Mouse (Mus musculus) ovary, postnatal 10 days (tissue): ENCODE measurements around the gene Disc1.

Experiments
- DNase-seq: peaks from one replicate; pipeline ENCODE4 v3.0.0; 2022; ENCODE audit warnings: low spot score

The Disc1 gene

GRCm38 (mm10) chr8:125268181-125268705 lies 214.2 kb downstream of the Disc1 start:
- no peak for DNase-seq

GRCm38 (mm10) chr8:125270292-125270691 lies 216.3 kb downstream of the Disc1 start:
- DNase-seq = no peak

DNA sequence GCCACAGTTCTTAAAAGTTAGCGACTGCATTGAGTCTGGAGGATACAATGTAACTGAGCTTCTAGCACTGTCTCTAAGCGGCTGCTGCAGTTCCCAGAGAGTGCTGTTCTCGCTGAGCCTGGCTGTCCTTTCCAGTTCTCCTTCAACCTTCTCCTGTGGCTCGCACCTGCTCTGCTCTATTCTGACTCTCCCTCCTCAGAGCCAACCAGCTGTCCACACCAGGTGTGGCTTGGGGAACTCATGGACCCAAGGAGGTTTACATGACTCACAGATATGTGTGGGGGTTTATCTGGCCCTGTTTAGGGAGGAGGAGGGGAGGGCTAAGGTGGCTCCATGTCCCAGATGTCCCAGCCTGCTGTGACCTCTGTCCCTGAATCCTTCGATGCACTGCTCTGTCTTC lies 217.4 kb downstream of the Disc1 start:
- no peak for DNase-seq

DNA sequence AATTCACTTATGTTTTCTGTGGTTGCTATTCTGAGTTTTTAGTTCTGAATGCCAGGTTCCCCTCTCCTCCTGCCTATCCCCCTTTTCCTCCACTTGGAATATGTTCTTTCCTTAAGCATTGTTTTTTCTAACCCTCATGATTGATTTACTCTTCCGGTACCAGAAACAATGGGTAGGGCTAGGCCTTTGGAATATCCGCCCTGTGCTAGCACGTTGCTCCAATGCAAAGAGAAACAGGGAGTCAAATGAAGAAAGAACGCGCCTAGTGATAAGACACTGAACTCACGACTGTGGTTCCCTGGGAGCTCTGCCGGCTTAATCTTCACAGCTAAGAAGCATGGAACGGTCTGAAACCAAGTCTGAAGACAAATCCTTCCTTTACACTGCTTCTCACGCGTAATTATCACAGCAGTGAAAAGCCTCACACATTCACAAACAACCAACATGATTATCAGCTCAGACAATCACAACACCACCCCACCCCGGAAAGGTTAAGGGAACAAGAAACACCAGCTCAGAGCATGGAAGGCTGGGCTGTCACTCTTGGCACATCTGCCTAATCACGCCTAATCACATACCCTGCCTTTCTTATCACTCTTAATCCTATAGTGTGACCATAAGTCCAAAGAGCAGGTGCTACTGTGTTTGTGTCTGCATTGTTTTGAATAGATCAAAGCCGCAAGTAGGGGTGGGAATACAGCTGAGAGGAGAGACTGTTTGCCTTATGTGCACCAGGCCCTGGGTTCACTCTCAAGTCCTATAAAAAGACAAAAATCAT lies 218.3 kb downstream of the Disc1 start:
- DNase-seq = no peak

- DNase-seq = no peak
Observed at GRCm38 (mm10) chr8:125277071-125277682, 223.2 kb downstream of the Disc1 start.

DNA sequence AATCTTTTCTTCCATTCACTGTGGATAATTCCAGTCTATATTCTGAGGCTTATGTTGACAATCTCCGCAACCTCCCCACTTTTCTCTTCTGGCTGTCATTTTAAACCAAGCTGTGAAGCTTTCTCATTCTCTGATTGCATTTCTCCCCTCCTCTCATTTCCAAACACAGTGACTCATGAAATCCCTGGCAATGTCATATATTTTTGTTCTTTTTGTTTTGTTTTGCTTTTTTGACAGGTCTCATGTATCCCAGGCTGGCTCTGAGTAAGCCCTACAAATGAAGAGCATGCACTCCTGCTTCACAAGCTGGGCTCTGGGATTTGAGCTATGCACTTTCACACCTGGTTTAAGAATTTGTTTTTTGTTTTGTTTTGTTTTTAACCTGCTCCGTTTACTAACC lies 225.2 kb downstream of the Disc1 start:
- no peak for DNase-seq

DNA sequence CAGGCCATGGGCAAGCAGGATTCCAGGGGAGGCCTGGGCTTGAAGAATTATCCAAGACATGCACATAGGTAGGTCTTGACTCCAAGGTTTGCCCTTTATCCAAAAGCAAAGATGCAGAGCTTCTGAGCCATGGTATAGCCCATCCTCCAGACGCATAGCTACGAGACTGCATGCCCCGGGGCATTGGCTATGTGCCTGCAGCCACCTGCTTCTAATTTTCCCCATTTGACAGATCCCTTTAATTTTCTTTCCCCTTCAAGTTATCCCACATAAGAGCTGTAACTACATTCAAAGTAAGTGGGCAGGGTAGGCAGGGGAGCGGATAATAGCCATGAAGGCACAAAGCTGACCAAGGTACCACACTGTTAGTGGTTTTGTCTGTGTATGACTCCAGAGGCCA lies 225.9 kb downstream of the Disc1 start:
- no peak for DNase-seq

GRCm38 (mm10) chr8:125282531-125282930 lies 228.5 kb downstream of the Disc1 start:
- no peak for DNase-seq

DNA sequence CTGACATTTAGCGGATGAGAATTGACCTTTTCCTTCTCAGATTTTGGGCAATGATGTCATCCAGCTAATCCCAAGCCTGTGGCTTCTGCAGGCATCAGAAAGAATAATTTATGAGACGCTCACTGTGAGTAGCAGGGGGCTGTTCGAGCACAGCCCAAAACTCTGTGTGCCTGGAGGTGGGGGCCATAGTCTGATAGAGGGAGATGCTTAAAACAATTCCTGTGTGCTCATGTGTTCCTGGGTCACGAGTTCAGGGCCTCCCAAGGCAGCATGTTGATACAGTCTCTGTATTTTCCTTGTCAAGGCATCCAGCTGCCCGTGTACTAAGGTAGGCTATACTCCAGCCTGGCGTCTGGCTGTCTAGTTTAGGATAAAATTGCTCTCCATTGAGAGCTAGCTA lies 229.5 kb downstream of the Disc1 start:
- DNase-seq = no peak

GRCm38 (mm10) chr8:125284875-125285274 lies 230.9 kb downstream of the Disc1 start:
- DNase-seq = no peak

- no peak for DNase-seq
Observed at GRCm38 (mm10) chr8:125285391-125285790, 231.4 kb downstream of the Disc1 start.

DNA sequence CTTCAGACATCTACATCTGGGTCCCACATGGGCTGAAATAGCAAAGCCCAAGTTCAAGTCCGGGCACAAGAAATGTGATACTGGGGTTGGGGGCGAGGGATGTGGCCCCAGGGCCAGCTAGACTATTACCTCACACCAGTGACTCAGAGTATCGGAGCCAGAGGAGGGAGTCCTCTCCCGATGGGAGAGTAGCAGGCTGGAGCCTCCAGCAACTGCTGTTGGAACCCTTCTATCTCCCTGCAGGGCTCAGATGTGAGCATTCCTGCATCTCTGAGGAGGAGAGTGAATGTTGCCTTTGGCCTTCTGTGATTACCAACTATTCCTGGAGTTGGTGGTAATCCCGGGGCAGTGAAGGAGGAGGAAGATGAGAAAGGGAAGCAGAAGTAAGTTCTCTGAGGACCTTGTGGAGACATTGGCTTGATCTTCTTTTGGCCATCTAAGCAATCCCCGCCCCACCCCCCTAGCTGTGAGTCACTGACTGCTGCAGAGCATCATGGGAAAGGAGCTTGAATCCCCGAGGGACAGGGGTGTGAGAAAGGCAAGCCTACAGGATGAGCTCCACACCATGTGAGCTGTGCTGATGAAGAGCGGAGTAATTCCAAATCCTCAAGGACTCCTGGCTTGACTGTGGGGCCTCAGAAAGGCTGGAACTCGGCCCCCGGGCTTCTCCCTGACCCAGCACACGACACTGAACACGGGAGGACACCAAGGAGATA lies 232.1 kb downstream of the Disc1 start:
- DNase-seq = no peak

GRCm38 (mm10) chr8:125287311-125287710 lies 233.3 kb downstream of the Disc1 start:
- DNase-seq = no peak

DNA sequence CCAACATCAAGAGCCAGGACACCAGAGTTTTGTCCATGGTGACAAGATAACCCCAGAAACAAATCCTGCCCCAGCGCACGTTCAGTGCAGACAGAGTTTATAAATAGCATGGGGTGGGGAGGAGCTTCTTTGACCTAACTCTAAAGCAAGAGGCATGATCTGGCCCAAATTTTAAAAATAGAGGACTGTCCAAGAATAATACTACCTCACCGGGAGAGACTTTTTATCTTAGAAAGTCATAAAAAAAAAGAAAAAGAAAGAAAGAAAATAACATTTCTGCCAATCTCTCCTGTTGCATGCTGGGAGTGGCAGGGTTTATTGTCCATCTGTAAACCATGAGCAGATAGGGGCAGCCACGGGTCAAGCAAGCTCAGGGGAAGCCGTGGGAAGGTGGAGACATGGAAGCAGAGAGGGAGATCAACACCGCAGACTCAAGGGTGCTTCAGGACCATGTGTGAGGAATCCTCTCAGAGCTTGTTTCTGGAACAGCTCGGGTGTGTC lies 233.9 kb downstream of the Disc1 start:
- no peak for DNase-seq

DNA sequence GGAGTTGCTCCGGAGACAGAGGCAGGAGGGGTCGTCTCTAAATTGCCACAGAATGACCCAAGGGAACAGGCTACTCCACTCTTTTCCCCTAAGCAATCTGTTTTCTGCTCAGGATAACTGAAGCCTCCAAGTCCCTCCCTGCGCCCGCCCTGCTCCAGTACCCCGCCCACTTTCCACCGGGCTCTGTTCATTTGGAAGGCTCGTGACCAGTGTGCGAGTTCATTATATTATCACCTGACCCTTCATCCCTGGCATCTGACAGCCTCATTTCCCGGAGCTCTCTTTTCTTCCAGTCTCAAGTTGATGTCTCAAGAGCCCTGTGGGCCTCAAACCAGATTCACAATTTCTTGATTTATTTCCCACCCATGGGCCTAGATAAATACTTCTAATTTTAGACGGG lies 237.5 kb downstream of the Disc1 start:
- no peak for DNase-seq

GRCm38 (mm10) chr8:125291932-125292717 lies 238.1 kb downstream of the Disc1 start:
- DNase-seq = no peak

GRCm38 (mm10) chr8:125292933-125293591 lies 239.1 kb downstream of the Disc1 start:
- no peak for DNase-seq

DNA sequence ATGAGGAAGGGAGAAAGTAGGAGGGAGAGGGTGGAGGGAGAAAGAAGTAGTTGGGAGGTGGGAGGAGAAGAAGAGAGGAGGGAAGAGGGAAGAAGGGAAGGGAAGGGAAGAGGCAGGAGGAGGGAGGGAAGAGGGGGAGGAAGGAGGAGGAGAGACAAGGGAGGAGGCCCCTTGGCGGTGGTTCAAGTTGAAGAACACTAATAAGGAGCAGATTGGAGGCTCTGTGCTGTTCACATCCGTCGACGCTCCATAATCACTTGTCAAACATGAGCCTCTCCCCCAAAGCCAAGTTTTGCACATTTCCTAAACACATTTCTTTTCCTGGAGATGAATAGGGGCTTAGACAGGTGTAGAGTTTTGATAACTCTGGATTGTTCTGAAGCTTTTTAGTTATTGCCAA lies 245.3 kb downstream of the Disc1 start:
- no peak for DNase-seq

- no peak for DNase-seq
Observed at GRCm38 (mm10) chr8:125301931-125302361, 248.0 kb downstream of the Disc1 start.

- DNase-seq = no peak
Observed at GRCm38 (mm10) chr8:125306665-125307064, 252.7 kb downstream of the Disc1 start.

GRCm38 (mm10) chr8:125309985-125310384 lies 256.0 kb downstream of the Disc1 start:
- DNase-seq = no peak
